Mouse (Mus musculus): ENCODE data around the gene Gm8922.
"Not testable (repeated sequence)": the region's sequence is repeated elsewhere in the genome, so short reads cannot be mapped to it uniquely, and the experiment has no call there.

Gene Gm8922

GRCm38 (mm10) chr5:11681659-11682058, at the start of gene Gm8922:
TSS of gene Gm8922 (plus strand) at chr5:11681959.
- not testable (repeated sequence) for DNase-seq

Measured in cerebellum, postnatal 36 days (tissue).